Mouse (Mus musculus) lung, embryonic 16.5 days (tissue): ENCODE measurements at regions not wholly inside any gene's neighbourhood (a gene's known extent, or its start where the extent isn't known, plus 50 kb on each side); places are given as distances from the start of the nearest gene placed in this dataset.

ENCODE experiments used
- ATAC-seq: fragments of 200-750 bp; cut with Nextera tagmentation; 2 replicates; pipeline ENCODE4 v1.8.0; 2017; ENCODE audit warnings: low read depth, mild to moderate bottlenecking, moderate library complexity
- H3K27ac ChIP-seq: fragments of 300-500 bp; sonication (generic); 2 replicates; pipeline ENCODE4 v1.5.1; 2014; ENCODE audit warnings: mild to moderate bottlenecking, control low read depth, low read length
- H3K27me3 ChIP-seq: fragments of 300-500 bp; sonication (generic); 2 replicates; pipeline ENCODE4 v1.6.1; 2014; ENCODE audit warnings: low read depth, low read length, mixed read lengths; ENCODE audit not compliant: control insufficient read depth, insufficient read depth
- H3K36me3 ChIP-seq: fragments of 300-500 bp; sonication (generic); 2 replicates; pipeline ENCODE4 v1.6.1; 2014; ENCODE audit warnings: low read length; ENCODE audit not compliant: control insufficient read depth, insufficient read depth
- H3K4me1 ChIP-seq: fragments of 300-500 bp; sonication (generic); replicated peaks from 2 replicates; pipeline ENCODE4 v1.6.1; 2014; ENCODE audit warnings: low read length, mixed read lengths; ENCODE audit not compliant: control insufficient read depth, insufficient read depth
- H3K4me2 ChIP-seq: fragments of 300-500 bp; sonication (generic); 2 replicates; pipeline ENCODE4 v1.6.1; 2014; ENCODE audit warnings: low read depth, low read length, control low read depth
- H3K4me3 ChIP-seq: fragments of 300-500 bp; sonication (generic); 2 replicates; pipeline ENCODE4 v1.5.1; 2014; ENCODE audit warnings: mild to moderate bottlenecking, low read length, control low read depth
- H3K9ac ChIP-seq: fragments of 300-500 bp; sonication (generic); 2 replicates; pipeline ENCODE4 v1.6.1; 2014; ENCODE audit warnings: low read length, control low read depth
- H3K9me3 ChIP-seq: fragments of 300-500 bp; sonication (generic); 2 replicates; pipeline ENCODE4 v1.6.1; 2016; ENCODE audit warnings: low read length; ENCODE audit not compliant: control insufficient read depth
- WGBS: fragments of 180-500 bp; shearing (Covaris S2); extraction: QIAGEN DNeasy Blood & Tissue Kit; methylation state at CpG from one replicate; pipeline ENCODE4 v1.1.7; 2014; 5-methylcytosine and 5-hydroxymethylcytosine counted together

- no peak for ATAC-seq
- WGBS, result 84% methylated on average over 6 of the region's 6 CpGs
These were observed 150.5 kb downstream of the Sox11 start for GRCm38 (mm10) chr12:27191916-27192315.

GRCm38 (mm10) chr12:27187480-27187879, 154.9 kb downstream of the Sox11 start:
- Histone ChIP-seq H3K9me3 (no peaks in the 10 kb centered on the region), H3K4me1 (peaks cover 11% of the 10 kb centered on the region), H3K4me3 (no peak overlapping the region), H3K27ac (no peak overlapping the region), H3K36me3 (no peaks in the 10 kb centered on the region), H3K27me3 (no peaks in the 10 kb centered on the region), H3K9ac (no peak overlapping the region), H3K4me2 (no peak overlapping the region)
- 50% methylated on average over 3 of the region's 3 CpGs for WGBS
- no peak for ATAC-seq

More at GRCm38 (mm10) chr12:27191916-27192315, 150.5 kb downstream of the Sox11 start:
- H3K27ac ChIP-seq, result no peak overlapping the region
- no peaks in the 10 kb centered on the region for H3K4me1 ChIP-seq
- no peak overlapping the region for H3K9ac ChIP-seq
- H3K4me3 ChIP-seq, result no peak overlapping the region
- no peaks in the 10 kb centered on the region for H3K9me3 ChIP-seq
- no peak overlapping the region for H3K4me2 ChIP-seq
- H3K27me3 ChIP-seq, result no peaks in the 10 kb centered on the region
- H3K36me3 ChIP-seq, result no peaks in the 10 kb centered on the region

DNA sequence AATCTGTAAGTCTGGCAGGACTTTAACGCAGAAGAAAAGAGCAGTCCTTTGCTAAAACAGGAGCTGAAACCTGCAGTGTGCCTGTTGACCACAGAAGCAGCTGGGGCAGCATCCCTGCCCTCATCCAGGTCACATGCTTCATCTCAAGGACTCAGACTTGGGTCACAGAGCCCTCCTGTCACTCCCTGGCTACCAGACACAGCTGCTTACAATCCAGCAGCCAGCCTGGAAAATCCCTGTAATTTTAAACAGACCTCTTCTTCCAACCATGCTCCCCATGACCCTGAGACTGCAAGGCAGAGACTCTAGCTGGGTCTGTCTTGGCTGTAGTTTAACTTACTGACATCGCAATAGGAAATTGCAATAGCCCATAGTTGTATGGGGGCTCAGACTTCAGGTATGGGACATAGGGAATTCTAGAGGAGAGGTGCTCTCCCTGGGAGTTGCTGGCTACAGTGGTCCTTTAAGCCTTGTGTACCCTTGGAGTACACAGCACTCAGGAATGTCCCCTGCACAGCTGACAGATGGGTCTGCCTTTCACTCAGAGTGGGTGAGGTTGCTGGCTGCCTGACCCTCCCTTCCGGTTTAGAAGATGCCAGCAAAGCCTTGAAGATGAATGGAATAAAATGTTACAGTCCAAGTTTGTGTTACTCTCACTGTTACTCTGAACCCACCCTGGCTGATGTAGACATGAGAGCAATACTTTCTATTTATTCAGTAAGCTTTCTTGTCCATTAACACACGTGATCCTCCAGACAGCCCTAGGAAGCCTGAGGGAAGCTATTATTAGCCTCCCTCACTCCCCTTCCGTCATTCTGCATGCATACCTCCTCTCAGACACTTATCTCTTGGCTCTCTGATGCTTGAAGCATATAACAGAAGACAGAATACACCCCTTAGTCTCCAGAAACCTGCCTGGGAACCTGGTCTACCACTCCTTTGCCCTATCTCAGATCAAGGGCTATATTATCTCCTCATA, 159.7 kb downstream of the Sox11 start:
- H3K4me3 ChIP-seq, result no peak overlapping the region
- no peaks in the 10 kb centered on the region for H3K27me3 ChIP-seq
- H3K9ac ChIP-seq, result no peak overlapping the region
- H3K4me1 ChIP-seq, result peaks cover 12% of the 10 kb centered on the region
- no peaks in the 10 kb centered on the region for H3K9me3 ChIP-seq
- no peak overlapping the region for H3K27ac ChIP-seq
- H3K36me3 ChIP-seq, result no peaks in the 10 kb centered on the region
- H3K4me2 ChIP-seq, result no peak overlapping the region
- WGBS, result 38% methylated on average over 5 of the region's 5 CpGs
- ATAC-seq, result peak; percentile 64; the same call in 1 of the 2 replicates

DNA sequence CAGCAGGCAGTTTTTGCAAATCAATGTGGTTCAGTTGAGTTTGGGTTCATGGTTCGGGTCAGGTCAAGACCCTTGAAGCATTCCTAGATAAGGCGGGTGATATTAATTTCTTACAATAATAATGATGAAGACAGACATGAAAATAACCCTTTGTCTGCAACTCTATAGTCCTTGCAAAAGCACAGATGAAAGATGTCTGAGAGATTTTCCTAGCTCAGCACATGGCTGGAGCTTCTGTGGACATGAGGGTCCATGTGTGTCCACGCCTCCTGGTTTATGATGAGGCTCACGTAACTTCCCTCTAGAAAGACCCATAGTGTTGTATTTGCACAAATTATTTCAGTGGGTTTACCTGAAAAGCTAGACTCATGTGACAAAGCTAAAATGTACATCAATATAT, 168.8 kb downstream of the Sox11 start:
- Histone ChIP-seq H3K36me3 (no peaks in the 10 kb centered on the region), H3K4me3 (no peak overlapping the region), H3K27ac (no peak overlapping the region), H3K27me3 (no peaks in the 10 kb centered on the region), H3K9me3 (no peaks in the 10 kb centered on the region), H3K9ac (no peak overlapping the region), H3K4me2 (no peak overlapping the region), H3K4me1 (no peaks in the 10 kb centered on the region)
- 89% methylated on average over 4 of the region's 4 CpGs for WGBS
- ATAC-seq, result no peak

DNA sequence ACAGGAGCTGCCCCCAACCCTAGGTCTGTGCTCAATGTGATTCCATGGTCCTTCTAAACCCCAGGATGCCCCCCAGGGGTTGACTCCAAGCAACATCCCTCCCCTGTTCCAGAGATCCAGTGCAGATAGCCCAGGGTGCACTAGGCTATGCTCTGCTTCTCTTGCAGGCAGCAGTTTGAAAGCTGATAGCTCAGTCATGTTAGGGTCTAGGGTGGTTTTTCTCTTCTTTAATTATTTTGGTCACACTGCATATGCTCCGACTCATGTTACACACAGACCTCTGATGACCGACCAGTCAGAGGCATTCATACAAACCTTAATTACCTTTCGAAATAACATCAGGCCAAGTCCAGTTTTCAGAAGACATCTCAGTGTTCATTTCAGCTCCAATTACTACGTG, 169.2 kb downstream of the Sox11 start:
- Histone ChIP-seq H3K9ac (no peak overlapping the region), H3K4me2 (no peak overlapping the region), H3K9me3 (no peaks in the 10 kb centered on the region), H3K27ac (no peak overlapping the region), H3K27me3 (no peaks in the 10 kb centered on the region), H3K4me1 (no peaks in the 10 kb centered on the region), H3K36me3 (no peaks in the 10 kb centered on the region), H3K4me3 (no peak overlapping the region)
- WGBS, result 79% methylated on average over 4 of the region's 4 CpGs
- ATAC-seq, result no peak

GRCm38 (mm10) chr12:27171595-27171994, 170.8 kb downstream of the Sox11 start:
- Histone ChIP-seq H3K4me2 (no peak overlapping the region), H3K36me3 (no peaks in the 10 kb centered on the region), H3K9ac (no peak overlapping the region), H3K4me1 (no peaks in the 10 kb centered on the region), H3K27ac (no peak overlapping the region), H3K9me3 (no peaks in the 10 kb centered on the region), H3K4me3 (no peak overlapping the region), H3K27me3 (no peaks in the 10 kb centered on the region)
- peak; percentile 23; the same call in 1 of the 2 replicates for ATAC-seq

- Histone ChIP-seq H3K27me3 (no peaks in the 10 kb centered on the region), H3K27ac (no peak overlapping the region), H3K4me3 (no peak overlapping the region), H3K9ac (no peak overlapping the region), H3K36me3 (no peaks in the 10 kb centered on the region), H3K4me1 (no peaks in the 10 kb centered on the region), H3K9me3 (no peaks in the 10 kb centered on the region), H3K4me2 (no peak overlapping the region)
- WGBS, result 82% methylated on average over 4 of the region's 4 CpGs
- ATAC-seq, result no peak
These were observed 177.4 kb downstream of the Sox11 start for GRCm38 (mm10) chr12:27164920-27165504.

DNA sequence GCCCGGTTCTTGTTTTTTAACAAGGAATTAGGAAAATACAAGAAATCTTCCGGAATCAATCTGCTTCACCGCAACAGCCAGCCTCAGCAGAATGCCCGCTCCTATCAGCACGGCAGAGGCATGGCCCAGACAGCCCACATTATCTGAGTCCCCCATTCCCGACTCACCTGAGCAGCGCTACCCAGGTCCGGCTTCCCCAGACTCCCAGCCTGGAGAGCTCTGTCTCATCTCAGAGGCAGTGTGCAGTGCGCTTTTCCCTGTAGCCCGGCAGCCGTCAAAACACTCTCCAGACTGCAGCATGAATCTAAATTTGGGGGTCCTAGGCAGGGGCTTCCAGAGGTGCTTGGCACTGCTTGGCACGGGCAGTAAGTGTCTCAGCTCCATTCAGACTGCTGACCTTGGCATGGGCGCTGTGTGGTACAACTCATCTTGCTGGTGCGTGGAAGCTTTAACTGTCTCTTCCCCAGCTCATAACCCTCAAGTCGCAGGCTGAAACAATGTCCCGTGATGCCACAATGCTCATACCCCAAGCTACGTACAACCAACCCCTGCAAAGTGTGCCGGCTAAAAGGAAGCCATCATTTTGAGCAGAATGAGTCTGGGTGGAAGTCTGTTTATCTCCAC, 182.2 kb downstream of the Sox11 start:
- Histone ChIP-seq H3K27me3 (no peaks in the 10 kb centered on the region), H3K4me3 (no peak overlapping the region), H3K27ac (no peak overlapping the region), H3K9ac (no peak overlapping the region), H3K36me3 (no peaks in the 10 kb centered on the region), H3K4me1 (no peaks in the 10 kb centered on the region), H3K4me2 (no peak overlapping the region), H3K9me3 (no peaks in the 10 kb centered on the region)
- WGBS, result 71% methylated on average over 18 of the region's 18 CpGs
- no peak for ATAC-seq

- Histone ChIP-seq H3K4me1 (no peaks in the 10 kb centered on the region), H3K36me3 (no peaks in the 10 kb centered on the region), H3K9me3 (no peaks in the 10 kb centered on the region), H3K27me3 (no peaks in the 10 kb centered on the region), H3K4me3 (no peak overlapping the region), H3K4me2 (no peak overlapping the region), H3K9ac (no peak overlapping the region), H3K27ac (no peak overlapping the region)
- no peak for ATAC-seq
- WGBS, result 77% methylated on average over 8 of the region's 8 CpGs
These were observed 182.8 kb downstream of the Sox11 start for GRCm38 (mm10) chr12:27159416-27160062.
